Mouse (Mus musculus) spleen, adult 2 months (tissue): ENCODE data around the gene Ttll9. TPM values are rescaled to one million over a fixed set of nuclear protein-coding genes. Genes with fewer than 3 reads are reported as not detected.

ENCODE experiments used
- DNase-seq, 2 experiments: peaks; one replicate each; pipeline versions ENCODE4 v3.0.0 to v3.0.0-alpha.2; 2012 to 2021; ENCODE audit warnings: low spot score in 2 of 2, low read depth in 1 of 2
- H3K27ac ChIP-seq: fragments of 200-500 bp; 2 replicates; pipeline ENCODE4 v1.5.1; 2012; ENCODE audit warnings: low read length, inconsistent platforms; ENCODE audit not compliant: insufficient read depth
- H3K27me3 ChIP-seq: fragments of 200-500 bp; 2 replicates; pipeline ENCODE4 v1.6.1; 2012; ENCODE audit warnings: mild to moderate bottlenecking, moderate library complexity, low read length, inconsistent platforms; ENCODE audit not compliant: control insufficient read depth, insufficient read depth
- H3K36me3 ChIP-seq: fragments of 200-500 bp; 2 replicates; pipeline ENCODE4 v1.6.1; 2012; ENCODE audit warnings: mild to moderate bottlenecking, low read length, inconsistent platforms; ENCODE audit not compliant: control insufficient read depth, insufficient read depth
- H3K4me1 ChIP-seq: fragments of 200-500 bp; 2 replicates; pipeline ENCODE4 v1.6.1; 2011; ENCODE audit warnings: inconsistent platforms; ENCODE audit not compliant: control insufficient read depth, insufficient read depth, insufficient read length
- H3K4me3 ChIP-seq: fragments of 200-500 bp; 2 replicates; pipeline ENCODE4 v1.5.1; 2011; ENCODE audit warnings: mild to moderate bottlenecking, inconsistent platforms; ENCODE audit not compliant: insufficient read depth, insufficient read length; ENCODE audit errors: extremely low read depth
- CTCF ChIP-seq: fragments of 200-500 bp; IDR thresholded peaks from 2 replicates; pipeline ENCODE4 v1.5.1; 2011; ENCODE audit warnings: mild to moderate bottlenecking, inconsistent platforms; ENCODE audit not compliant: insufficient read depth, insufficient read length, insufficient replicate concordance; ENCODE audit errors: extremely low read depth
- POLR2A ChIP-seq: fragments of 200-500 bp; IDR thresholded peaks from 2 replicates; pipeline ENCODE4 v1.6.1; 2011; ENCODE audit warnings: low read depth, low read length, inconsistent platforms
- WGBS: fragments of 180-500 bp; shearing (Covaris S2); methylation state at CpG from one replicate; pipeline ENCODE4 v1.1.7; 2018; 5-methylcytosine and 5-hydroxymethylcytosine counted together
- polyA plus RNA-seq: library from polyadenylated mRNA; depleted of rRNA; stranded (reverse); fragments of >200 nt; gene quantifications from 2 replicates; pipeline ENCODE4 v1.2.3, GENCODE M21; 2012

The Ttll9 gene
- polyA plus RNA-seq, 1 experiment = 0.09 TPM

GRCm38 (mm10) chr2:153021163-153021562 is 58.9 kb downstream of the Ttll9 start:
- DNase-seq = no peak
- no peaks in the 10 kb centered on the region for H3K4me1 ChIP-seq
- WGBS = 60% methylated on average over 3 of the region's 3 CpGs
- no peaks in the 10 kb centered on the region for H3K36me3 ChIP-seq
- no peak overlapping the region for H3K4me3 ChIP-seq
- no peaks in the 10 kb centered on the region; the same call in 1 of the 2 replicates for H3K27me3 ChIP-seq
- H3K27ac ChIP-seq = no peak overlapping the region
- TF ChIP-seq POLR2A (no peak), CTCF (no peak)

- Histone ChIP-seq H3K36me3 (no peaks in the 10 kb centered on the region), H3K4me1 (no peaks in the 10 kb centered on the region), H3K4me3 (no peak overlapping the region), H3K27ac (no peak overlapping the region), H3K27me3 (no peaks in the 10 kb centered on the region; the same call in 1 of the 2 replicates)
- no peak for DNase-seq
- TF ChIP-seq POLR2A (no peak), CTCF (no peak)
- 66% methylated on average over 4 of the region's 4 CpGs for WGBS
Observed at GRCm38 (mm10) chr2:153022855-153023254, 60.6 kb downstream of the Ttll9 start.

GRCm38 (mm10) chr2:153026052-153026451 is 63.8 kb downstream of the Ttll9 start:
- no peak for TF ChIP-seq CTCF
- no peak for TF ChIP-seq POLR2A
- 62% methylated on average over 7 of the region's 7 CpGs for WGBS

DNA sequence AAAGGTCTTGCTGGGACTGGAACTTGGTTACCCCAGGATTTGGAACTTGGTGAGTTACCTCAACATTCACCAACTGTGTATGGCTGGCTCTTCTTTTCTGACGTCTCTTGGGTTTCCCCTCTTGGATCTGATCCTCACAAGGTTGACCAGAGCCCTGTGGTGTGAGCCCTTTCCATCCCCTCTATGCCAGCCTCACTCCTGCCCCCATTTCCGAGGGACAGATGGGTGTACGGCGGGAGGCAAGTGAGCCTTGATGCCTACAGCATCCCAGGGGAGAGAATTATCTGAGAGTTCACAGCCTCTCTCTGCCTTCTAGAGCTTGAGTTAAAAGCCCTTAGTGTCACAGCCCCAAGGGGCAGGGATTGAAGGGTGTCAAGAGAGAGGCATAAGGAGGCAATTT is 65.2 kb downstream of the Ttll9 start:
- Histone ChIP-seq H3K36me3 (no peaks in the 10 kb centered on the region), H3K27me3 (peaks cover 12% of the 10 kb centered on the region), H3K27ac (no peak overlapping the region), H3K4me1 (peaks cover 6% of the 10 kb centered on the region; the same call in 1 of the 2 replicates), H3K4me3 (no peak overlapping the region)
- DNase-seq = no peak
- TF ChIP-seq CTCF (no peak), POLR2A (no peak)
- 62% methylated on average over 4 of the region's 4 CpGs for WGBS

More at GRCm38 (mm10) chr2:153026052-153026451, 63.8 kb downstream of the Ttll9 start:
- Histone ChIP-seq H3K27me3 (peaks cover 2% of the 10 kb centered on the region; the same call in 1 of the 2 replicates), H3K4me1 (no peaks in the 10 kb centered on the region), H3K36me3 (no peaks in the 10 kb centered on the region), H3K27ac (no peak overlapping the region), H3K4me3 (no peak overlapping the region)
- DNase-seq = no peak

DNA sequence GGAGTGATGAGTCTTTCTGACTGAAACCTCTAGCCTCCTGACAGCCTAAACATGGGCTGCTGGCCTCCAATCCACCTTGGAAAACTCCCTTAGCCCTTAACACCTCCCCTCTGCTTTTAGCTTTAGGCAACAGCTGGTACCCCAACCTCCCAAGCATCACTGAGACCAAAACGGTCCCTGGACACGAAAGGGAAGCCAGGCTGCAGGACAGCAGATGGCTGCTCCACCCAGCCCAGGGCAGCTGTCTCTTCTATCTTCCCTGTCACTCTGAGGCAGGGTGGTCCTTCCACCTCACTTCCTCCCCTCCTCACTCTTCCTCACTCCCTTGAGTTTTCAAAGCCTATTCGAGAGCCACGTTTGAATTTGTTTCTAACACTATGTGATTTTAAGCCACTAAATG is 68.1 kb downstream of the Ttll9 start:
- Histone ChIP-seq H3K4me1 (peaks cover 6% of the 10 kb centered on the region; the same call in 1 of the 2 replicates), H3K36me3 (no peaks in the 10 kb centered on the region), H3K27ac (no peak overlapping the region), H3K4me3 (no peak overlapping the region), H3K27me3 (peaks cover 13% of the 10 kb centered on the region)
- WGBS = 17% methylated on average over 4 of the region's 4 CpGs
- TF ChIP-seq CTCF (no peak), POLR2A (no peak)
- no peak for DNase-seq

DNA sequence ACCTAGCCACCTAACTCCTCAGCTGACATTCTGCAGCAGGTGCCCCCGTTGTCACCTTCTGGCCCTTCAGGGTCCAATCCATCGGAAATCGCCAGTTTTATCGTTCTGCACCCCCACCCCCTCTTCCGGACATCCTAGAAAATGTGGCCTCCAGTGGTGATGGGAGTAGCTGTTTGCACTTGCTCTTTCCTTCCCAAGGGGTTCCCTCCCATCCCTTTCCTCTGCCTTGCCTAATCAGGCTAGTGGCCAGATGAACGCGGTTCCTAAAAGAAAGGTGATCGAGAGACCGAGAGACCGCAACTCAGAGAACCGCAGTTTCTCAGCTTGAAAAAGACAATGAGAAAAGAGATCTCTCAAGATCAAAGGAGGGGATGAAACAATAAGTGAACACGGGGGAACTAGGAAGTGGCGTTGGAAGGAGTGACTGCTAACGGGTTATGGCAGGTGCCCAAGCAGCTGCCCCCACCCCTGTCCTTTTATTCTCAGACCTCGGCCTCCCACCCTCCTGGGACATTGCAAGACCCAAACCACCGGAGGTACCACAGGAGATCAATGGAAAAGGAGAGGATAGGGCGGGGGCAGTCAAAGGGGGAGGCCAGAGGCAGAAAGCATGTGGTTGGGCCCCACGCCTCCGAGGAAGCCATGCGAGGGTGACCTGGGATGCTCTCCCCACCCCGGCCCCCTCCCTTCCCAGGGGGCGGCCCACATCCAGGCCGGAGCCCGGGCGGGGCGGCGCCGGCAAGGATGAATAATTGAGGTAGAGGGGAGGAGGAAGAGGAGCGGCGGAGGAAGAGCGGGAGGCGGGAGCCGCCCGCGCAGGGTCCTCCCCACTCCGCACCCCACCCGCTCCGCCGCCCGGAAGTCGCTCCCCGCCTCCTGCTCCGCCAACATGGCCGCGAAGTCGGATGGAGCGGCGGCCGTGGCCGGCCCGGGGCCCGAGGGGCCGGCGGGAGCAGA is 69.1 kb downstream of the Ttll9 start, which contains the start of gene Xkr7:
Gene Xkr7 (plus strand): TSS at position 727 of the 957 bp plus-strand sequence.
- TF ChIP-seq CTCF (no peak), POLR2A (no peak)
- 4% methylated on average over 34 of the region's 54 CpGs for WGBS
- Histone ChIP-seq H3K4me1 (peaks cover 6% of the 10 kb centered on the region; the same call in 1 of the 2 replicates), H3K27me3 (peaks cover 13% of the 10 kb centered on the region), H3K36me3 (no peaks in the 10 kb centered on the region), H3K4me3 (no peak within 1 kb of the TSS), H3K27ac (no peak within 1 kb of the TSS)
- DNase-seq = no peak
